Mouse (Mus musculus) forebrain, postnatal 0 days (tissue): ENCODE measurements around the gene Olfr555. TPM values are rescaled to one million over a fixed set of nuclear protein-coding genes. Genes with fewer than 3 reads are reported as not detected.
"Not testable (repeated sequence)": the region's sequence is repeated elsewhere in the genome, so short reads cannot be mapped to it uniquely, and the experiment has no call there.

Experiments used
- ATAC-seq: fragments of 200-750 bp; cut with Nextera tagmentation; 2 replicates; pipeline ENCODE4 v1.8.0; 2017; ENCODE audit warnings: mild to moderate bottlenecking, moderate library complexity
- DNase-seq: peaks from one replicate; pipeline ENCODE4 v3.0.0-alpha.2; 2015
- H3K27ac ChIP-seq: fragments of 300-500 bp; sonication (generic); 2 replicates; pipeline ENCODE4 v1.5.1; 2014; ENCODE audit warnings: low read depth, mild to moderate bottlenecking, antibody characterized with exemption, low read length, moderate library complexity, mixed read lengths
- H3K27me3 ChIP-seq: fragments of 300-500 bp; sonication (generic); 2 replicates; pipeline ENCODE4 v1.6.1; 2014; ENCODE audit warnings: mild to moderate bottlenecking, low read length, mixed read lengths; ENCODE audit not compliant: insufficient read depth
- H3K36me3 ChIP-seq: fragments of 300-500 bp; sonication (generic); 2 replicates; pipeline ENCODE4 v1.6.1; 2014; ENCODE audit warnings: mild to moderate bottlenecking, moderate library complexity; ENCODE audit not compliant: insufficient read depth
- H3K4me1 ChIP-seq: fragments of 300-500 bp; sonication (generic); 2 replicates; pipeline ENCODE4 v1.6.1; 2014; ENCODE audit warnings: antibody characterized with exemption; ENCODE audit not compliant: insufficient read depth
- H3K4me2 ChIP-seq: fragments of 300-500 bp; sonication (generic); 2 replicates; pipeline ENCODE4 v1.6.1; 2014; ENCODE audit warnings: low read depth, mild to moderate bottlenecking, moderate library complexity
- H3K4me3 ChIP-seq: fragments of 300-500 bp; sonication (generic); 2 replicates; pipeline ENCODE4 v1.5.1; 2014; ENCODE audit warnings: low read depth, low read length, mixed read lengths
- H3K9ac ChIP-seq: fragments of 300-500 bp; sonication (generic); 2 replicates; pipeline ENCODE4 v1.6.1; 2014; ENCODE audit warnings: mild to moderate bottlenecking
- H3K9me3 ChIP-seq: fragments of 300-500 bp; sonication (generic); 2 replicates; pipeline ENCODE4 v1.6.1; 2016; ENCODE audit warnings: low read length
- CTCF ChIP-seq: sonication (generic); IDR thresholded peaks from 2 replicates; pipeline ENCODE4 v1.5.1; 2016; ENCODE audit warnings: antibody characterized with exemption, control low read depth, low read depth
- WGBS: fragments of 180-500 bp; shearing (Covaris S2); extraction: QIAGEN DNeasy Blood & Tissue Kit; methylation state at CpG from one replicate; pipeline ENCODE4 v1.1.7; 2014; 5-methylcytosine and 5-hydroxymethylcytosine counted together
- polyA plus RNA-seq: library from polyadenylated mRNA; unstranded; fragments of >200 nt; fragmentation: Nextera tagmentation; extraction: Ambion mirVana; gene quantifications from 2 replicates; pipeline ENCODE4 v1.2.1, GENCODE M21; 2015
- total RNA-seq: library from RNA; depleted of rRNA; stranded (reverse); fragments of >200 nt; gene quantifications from 2 replicates; pipeline ENCODE4 v1.2.3, GENCODE M21; 2014; rRNA removed

Gene Olfr555
- total RNA-seq (not detected in 2 replicates), polyA plus RNA-seq (not detected in 2 replicates)

DNA sequence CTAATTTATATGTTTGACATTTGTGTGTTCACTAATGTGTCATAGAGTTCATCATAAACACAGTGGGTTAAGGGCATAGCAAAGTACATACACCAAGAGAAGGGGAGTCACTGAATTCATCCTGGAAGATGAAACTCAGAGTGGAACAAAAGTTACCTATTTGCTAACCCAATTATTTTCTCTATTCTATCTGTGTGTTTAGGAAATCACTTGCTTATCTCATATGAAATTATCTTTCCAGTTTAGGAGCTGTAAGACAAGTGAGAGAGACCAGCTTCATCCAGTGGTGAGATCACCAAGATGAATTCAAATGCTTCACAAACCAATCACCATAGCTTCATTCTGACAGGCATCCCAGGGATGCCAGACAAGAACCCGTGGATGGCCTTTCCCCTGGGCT is at the start of gene Olfr555:
TSS of gene Olfr555 (plus strand) at position 301 of the 400 bp plus-strand sequence.
- Histone ChIP-seq H3K9ac (no peak within 1 kb of the TSS), H3K4me3 (no peak within 1 kb of the TSS), H3K36me3 (no peaks in the 10 kb centered on the region), H3K4me2 (no peak within 1 kb of the TSS), H3K9me3 (no peaks in the 10 kb centered on the region), H3K4me1 (no peaks in the 10 kb centered on the region), H3K27me3 (no peaks in the 10 kb centered on the region), H3K27ac (no peak within 1 kb of the TSS)
- WGBS, result 71% methylated on average over 1 of the region's 1 CpGs
- DNase-seq (no peak), ATAC-seq (no peak)
- no peak for TF ChIP-seq CTCF

DNA sequence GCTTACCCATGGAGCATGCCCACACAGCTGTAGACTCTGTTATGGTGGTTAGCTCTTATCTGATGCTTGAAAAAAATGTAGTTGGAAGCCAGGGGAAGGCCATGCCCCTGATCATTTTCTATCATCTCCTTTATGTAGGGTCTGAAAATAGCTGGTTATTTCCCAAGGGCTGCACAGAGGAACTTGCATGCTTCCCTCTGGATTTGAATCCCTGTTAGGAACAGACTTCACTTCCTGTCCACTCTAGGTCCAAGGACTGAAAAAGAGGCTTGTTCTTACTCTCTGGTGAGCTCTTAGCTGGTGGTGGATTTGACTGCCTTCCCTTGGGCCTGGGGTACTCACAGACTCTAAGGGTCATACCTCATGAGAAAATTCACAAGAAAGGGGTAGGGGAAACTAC is 40.5 kb upstream of the Olfr555 start, which contains the start of gene Olfr553:
TSS of gene Olfr553 (minus strand) at position 101 of the 400 bp plus-strand sequence.
- no peak within 1 kb of the TSS for H3K9ac ChIP-seq
- no peaks in the 10 kb centered on the region for H3K27me3 ChIP-seq
- DNase-seq (no peak), ATAC-seq (no peak)
- no peaks in the 10 kb centered on the region for H3K36me3 ChIP-seq
- H3K4me1 ChIP-seq, result no peaks in the 10 kb centered on the region
- no peak within 1 kb of the TSS for H3K4me3 ChIP-seq
- H3K27ac ChIP-seq, result no peak within 1 kb of the TSS
- H3K9me3 ChIP-seq, result no peaks in the 10 kb centered on the region
- no peak for TF ChIP-seq CTCF
- no peak within 1 kb of the TSS for H3K4me2 ChIP-seq

DNA sequence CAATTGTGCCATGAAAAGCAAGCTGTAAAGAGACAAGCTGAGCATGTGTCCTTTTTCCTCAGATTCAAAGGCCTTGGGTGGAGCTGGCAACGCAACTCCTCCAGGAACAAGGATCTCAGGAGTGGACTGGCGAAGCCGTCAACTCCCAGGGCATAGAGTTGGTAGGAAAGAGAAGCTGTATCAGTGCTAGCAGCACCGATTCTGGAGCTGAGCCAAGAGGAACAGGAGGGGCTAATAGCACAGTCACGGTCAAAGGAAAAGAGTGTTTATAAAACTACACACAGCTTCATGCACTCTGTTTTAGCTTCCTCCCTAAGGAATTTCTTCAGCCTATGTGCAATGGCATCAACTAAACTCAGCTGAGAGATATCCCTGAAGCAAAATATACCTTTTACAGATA is 39.0 kb upstream of the Olfr555 start:
- H3K9ac ChIP-seq, result no peak overlapping the region
- ATAC-seq (no peak), DNase-seq (no peak)
- no peaks in the 10 kb centered on the region for H3K9me3 ChIP-seq
- H3K4me3 ChIP-seq, result no peak overlapping the region
- no peak overlapping the region for H3K27ac ChIP-seq
- H3K4me1 ChIP-seq, result no peaks in the 10 kb centered on the region
- no peak overlapping the region for H3K4me2 ChIP-seq
- TF ChIP-seq CTCF, result no peak
- WGBS, result 64% methylated on average over 5 of the region's 5 CpGs
- no peaks in the 10 kb centered on the region for H3K36me3 ChIP-seq
- no peaks in the 10 kb centered on the region for H3K27me3 ChIP-seq

DNA sequence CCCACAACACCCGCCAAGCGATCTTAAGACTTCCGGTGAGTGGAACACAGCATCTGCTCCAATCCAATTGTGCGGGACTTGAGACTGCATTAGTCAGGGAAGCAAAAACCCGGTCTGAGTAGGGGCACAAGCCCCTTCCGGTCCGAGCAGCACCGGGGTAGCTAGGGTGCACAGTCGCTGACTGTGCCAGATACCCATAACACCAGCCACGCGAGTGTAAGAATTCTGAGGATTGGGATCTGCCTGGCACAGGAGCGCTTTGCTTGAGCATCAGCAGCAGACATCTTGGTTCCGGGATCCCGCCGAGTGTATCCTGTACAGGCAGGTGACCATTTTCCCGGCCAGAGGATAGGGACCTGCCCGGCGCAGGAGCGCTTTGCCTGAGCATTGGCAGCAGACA is 38.3 kb upstream of the Olfr555 start:
- not testable (repeated sequence) for H3K4me1 ChIP-seq, ATAC-seq

DNA sequence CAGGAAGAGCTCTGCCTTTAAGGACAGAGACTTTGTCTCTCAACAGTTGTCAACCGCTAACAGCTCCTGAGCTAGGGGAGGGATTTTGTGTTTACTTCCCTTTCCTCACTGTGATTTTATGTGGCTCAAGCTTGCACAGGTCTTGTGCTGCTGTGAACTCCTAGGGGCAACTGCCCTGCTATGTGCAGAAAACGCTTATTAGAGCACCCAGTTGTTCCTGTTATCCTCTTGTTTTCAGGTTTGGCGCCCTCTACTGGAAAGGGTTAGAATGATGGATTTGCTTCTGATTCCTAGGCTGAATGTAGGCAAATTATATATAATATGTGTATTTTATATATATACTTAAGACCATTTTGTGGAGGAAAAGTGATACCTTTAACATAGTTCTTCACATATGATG is 22.0 kb upstream of the Olfr555 start:
- ATAC-seq (no peak), DNase-seq (peak; percentile 2)
- Histone ChIP-seq H3K36me3 (no peaks in the 10 kb centered on the region), H3K4me2 (no peak overlapping the region), H3K9ac (no peak overlapping the region), H3K27me3 (no peaks in the 10 kb centered on the region), H3K4me3 (no peak overlapping the region), H3K27ac (no peak overlapping the region), H3K9me3 (no peaks in the 10 kb centered on the region), H3K4me1 (no peaks in the 10 kb centered on the region)
- 38% methylated on average over 3 of the region's 3 CpGs for WGBS
- TF ChIP-seq CTCF, result peak; percentile 43

More for the DNA sequence above, 38.3 kb upstream of the Olfr555 start:
- WGBS, result 92% methylated on average over 19 of the region's 19 CpGs
- H3K4me2 ChIP-seq, H3K27ac ChIP-seq, DNase-seq, H3K27me3 ChIP-seq, H3K4me3 ChIP-seq, H3K9me3 ChIP-seq, H3K36me3 ChIP-seq, H3K9ac ChIP-seq: not testable (repeated sequence)

DNA sequence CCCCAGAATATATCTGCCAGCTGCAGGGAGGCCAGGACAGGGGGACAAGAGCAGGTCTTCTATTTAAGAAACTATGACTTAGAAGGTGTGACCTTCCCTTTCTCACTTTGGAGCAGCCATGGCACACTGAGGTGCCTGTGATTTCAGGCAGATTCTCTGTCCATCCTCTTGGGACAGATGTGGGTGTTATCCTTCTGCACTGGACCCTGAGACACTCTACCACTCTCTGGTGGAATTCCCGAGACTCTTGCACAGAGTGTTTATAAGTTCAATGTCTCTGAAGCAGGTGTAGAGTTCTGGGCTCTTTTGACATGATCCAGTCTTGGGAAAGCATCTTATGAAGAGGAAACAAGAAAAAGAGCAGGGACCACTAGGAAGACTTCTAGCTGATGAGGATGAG is 20.5 kb upstream of the Olfr555 start, which contains the start of gene Olfr554:
TSS of gene Olfr554 (plus strand) at position 301 of the 400 bp plus-strand sequence.
- Histone ChIP-seq H3K36me3 (no peaks in the 10 kb centered on the region), H3K4me1 (no peaks in the 10 kb centered on the region), H3K27me3 (no peaks in the 10 kb centered on the region), H3K27ac (no peak within 1 kb of the TSS), H3K4me2 (no peak within 1 kb of the TSS), H3K9me3 (no peaks in the 10 kb centered on the region), H3K9ac (no peak within 1 kb of the TSS), H3K4me3 (no peak within 1 kb of the TSS)
- ATAC-seq (no peak), DNase-seq (no peak)
- no peak for TF ChIP-seq CTCF
- WGBS, result 86% methylated on average over 1 of the region's 1 CpGs

DNA sequence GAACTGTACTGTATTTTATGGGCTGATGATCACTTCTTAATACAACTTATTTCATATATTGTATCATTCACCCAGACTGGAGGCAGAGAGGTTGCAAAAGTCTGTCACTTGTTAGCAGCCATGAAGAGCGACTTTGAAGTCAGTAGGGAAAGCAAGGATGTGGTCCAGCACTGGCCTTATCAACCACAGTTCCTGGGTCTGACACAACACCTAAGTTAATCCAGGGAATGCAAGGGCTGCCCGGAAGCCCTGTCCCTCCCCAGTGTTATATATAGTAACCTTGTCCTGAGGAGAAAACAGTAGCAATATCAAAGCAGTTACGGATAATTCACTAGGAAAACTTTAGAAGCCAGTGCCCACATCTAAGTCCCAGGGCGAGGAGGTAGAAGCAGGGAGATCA is 13.7 kb upstream of the Olfr555 start:
- not testable (repeated sequence) for H3K9me3 ChIP-seq, DNase-seq, H3K27me3 ChIP-seq, H3K4me3 ChIP-seq, H3K27ac ChIP-seq, H3K9ac ChIP-seq, H3K4me2 ChIP-seq, ATAC-seq, H3K36me3 ChIP-seq, H3K4me1 ChIP-seq
- 93% methylated on average over 3 of the region's 4 CpGs for WGBS

DNA sequence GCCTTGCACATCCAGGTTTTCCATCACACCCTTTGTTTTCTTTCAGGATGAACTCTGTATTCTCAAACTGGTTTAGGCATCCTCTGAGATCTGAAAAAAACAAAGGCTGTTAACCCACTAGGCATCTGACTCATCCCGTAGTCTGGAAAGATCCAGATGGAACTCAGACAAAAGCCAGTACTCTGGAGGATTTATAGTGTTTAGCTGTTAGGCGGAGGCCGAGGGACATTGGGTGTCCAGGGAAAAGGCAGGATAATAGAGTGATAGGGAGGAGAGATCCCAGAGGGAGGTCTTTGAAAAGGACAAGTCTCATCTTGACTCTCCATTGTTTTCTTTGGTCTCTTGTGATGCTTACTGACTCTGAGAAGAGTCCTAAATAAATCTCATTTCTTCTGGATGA is 6.0 kb downstream of the Olfr555 start, which contains the start of gene Olfr556:
TSS of gene Olfr556 (plus strand) at position 301 of the 400 bp plus-strand sequence.
- Histone ChIP-seq H3K9ac (no peak within 1 kb of the TSS), H3K4me2 (no peak within 1 kb of the TSS), H3K27me3 (no peaks in the 10 kb centered on the region), H3K27ac (no peak within 1 kb of the TSS), H3K4me3 (no peak within 1 kb of the TSS), H3K36me3 (no peaks in the 10 kb centered on the region), H3K4me1 (no peaks in the 10 kb centered on the region), H3K9me3 (no peaks in the 10 kb centered on the region)
- WGBS, result 48% methylated on average over 3 of the region's 3 CpGs
- DNase-seq, result no peak
- ATAC-seq, result no peak
- TF ChIP-seq CTCF, result no peak
